Mouse (Mus musculus) CH12.LX (cell line): ENCODE results near the gene Col28a1.

ENCODE experiments used
- BHLHE40 ChIP-seq: IDR thresholded peaks from 2 replicates; pipeline ENCODE4 v1.6.1; 2011; ENCODE audit warnings: mild to moderate bottlenecking, low read depth, low read length, improper control_type of control experiment
- CTCF ChIP-seq, 2 experiments: IDR thresholded peaks in 1 of 2; conservative IDR thresholded peaks in 1 of 2; 2 replicates each; pipeline ENCODE4 v1.5.1; 2011 to 2012; ENCODE audit warnings: low read depth in 2 of 2, low read length in 2 of 2, improper control_type of control experiment in 1 of 2, inconsistent platforms in 1 of 2, mild to moderate bottlenecking in 1 of 2, moderate library complexity in 1 of 2
- EP300 ChIP-seq: IDR thresholded peaks from 2 replicates; pipeline ENCODE4 v1.6.1; 2011; ENCODE audit warnings: low read length, improper control_type of control experiment
- GABPA ChIP-seq: IDR thresholded peaks from 2 replicates; pipeline ENCODE4 v1.6.1; 2012; ENCODE audit warnings: low read depth, low read length, improper control_type of control experiment, inconsistent platforms; ENCODE audit not compliant: insufficient replicate concordance
- MAX ChIP-seq: IDR thresholded peaks from 2 replicates; pipeline ENCODE4 v1.6.1; 2011; ENCODE audit warnings: low read length, improper control_type of control experiment
- MEF2A ChIP-seq: IDR thresholded peaks from 2 replicates; pipeline ENCODE4 v1.6.1; 2014; ENCODE audit warnings: low read depth, mild to moderate bottlenecking, inconsistent platforms, low read length, improper control_type of control experiment, borderline replicate concordance
- NELFE ChIP-seq: IDR thresholded peaks from 2 replicates; pipeline ENCODE4 v1.6.1; 2011; ENCODE audit warnings: low read depth, low read length, improper control_type of control experiment
- NRF1 ChIP-seq: IDR thresholded peaks from 2 replicates; pipeline ENCODE4 v1.6.1; 2014; ENCODE audit warnings: low read depth, mild to moderate bottlenecking, inconsistent platforms, low read length, improper control_type of control experiment, moderate library complexity
- PAX5 ChIP-seq: IDR thresholded peaks from 2 replicates; pipeline ENCODE4 v1.6.1; 2012; ENCODE audit warnings: low read length, inconsistent platforms, mixed read lengths
- POLR2A ChIP-seq: IDR thresholded peaks from 2 replicates; pipeline ENCODE4 v1.6.1; 2011; ENCODE audit warnings: low read depth, mild to moderate bottlenecking, improper control_type of control experiment, low read length

DNA sequence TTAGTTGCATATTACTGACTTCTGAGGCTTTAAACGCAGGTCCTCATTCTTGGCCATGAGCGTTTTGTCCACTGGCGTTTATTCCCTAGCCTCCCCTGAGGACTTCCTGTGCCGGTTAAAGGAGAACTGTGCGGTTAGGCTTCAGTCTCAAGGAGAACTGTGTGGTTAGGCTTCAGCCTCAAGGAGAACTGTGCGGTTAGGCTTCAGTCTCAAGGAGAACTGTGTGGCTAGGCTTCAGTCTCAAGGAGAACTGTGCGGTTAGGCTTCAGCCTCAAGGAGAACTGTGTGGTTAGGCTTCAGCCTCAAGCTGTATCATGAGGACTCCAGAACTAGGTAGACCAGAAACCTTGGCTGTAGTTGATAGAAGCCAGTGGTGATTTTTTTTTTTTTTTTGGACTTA, 229.7 kb downstream of the Col28a1 start:
- TF ChIP-seq PAX5, result no peak
- TF ChIP-seq MAX, result no peak
- no peak for TF ChIP-seq NELFE
- TF ChIP-seq POLR2A, result no peak
- no peak for TF ChIP-seq CTCF (conservative IDR thresholded peaks at IDR 0.05 in 1 of 2, IDR thresholded peaks at IDR 0.05 in 1 of 2; ENCODE audit: low read depth in 2 of 2, low read length in 2 of 2)
- no peak for TF ChIP-seq BHLHE40
- TF ChIP-seq MEF2A, result no peak
- TF ChIP-seq GABPA, result no peak
- no peak for TF ChIP-seq EP300
- TF ChIP-seq NRF1, result no peak
